Mouse (Mus musculus) neural tube, embryonic 15.5 days (tissue): ENCODE results near the gene Adgra3. TPM values are rescaled to one million over a fixed set of nuclear protein-coding genes. Genes with fewer than 3 reads are reported as not detected.

Source experiments
- ATAC-seq: fragments of 200-750 bp; cut with Nextera tagmentation; 2 replicates; pipeline ENCODE4 v1.8.0; 2017; ENCODE audit warnings: mild to moderate bottlenecking, moderate TSS enrichment, moderate library complexity; ENCODE audit not compliant: low FRiP score
- H3K27ac ChIP-seq: fragments of 300-500 bp; sonication (generic); replicated peaks from 2 replicates; pipeline ENCODE4 v1.5.1; 2015; ENCODE audit warnings: mild to moderate bottlenecking, inconsistent platforms
- H3K27me3 ChIP-seq: fragments of 300-500 bp; sonication (generic); replicated peaks from 2 replicates; pipeline ENCODE4 v1.6.1; 2015; ENCODE audit warnings: inconsistent platforms
- H3K36me3 ChIP-seq: fragments of 300-500 bp; sonication (generic); 2 replicates; pipeline ENCODE4 v1.6.1; 2015; ENCODE audit warnings: inconsistent platforms
- H3K4me1 ChIP-seq: fragments of 300-500 bp; sonication (generic); 2 replicates; pipeline ENCODE4 v1.6.1; 2015; ENCODE audit warnings: inconsistent platforms
- H3K4me2 ChIP-seq: fragments of 300-500 bp; sonication (generic); 2 replicates; pipeline ENCODE4 v1.6.1; 2015; ENCODE audit warnings: inconsistent platforms, mild to moderate bottlenecking, moderate library complexity
- H3K4me3 ChIP-seq: fragments of 300-500 bp; sonication (generic); replicated peaks from 2 replicates; pipeline ENCODE4 v1.5.1; 2015; ENCODE audit warnings: mild to moderate bottlenecking, inconsistent platforms
- H3K9ac ChIP-seq: fragments of 300-500 bp; sonication (generic); replicated peaks from 2 replicates; pipeline ENCODE4 v1.6.1; 2015; ENCODE audit warnings: mild to moderate bottlenecking, inconsistent platforms
- H3K9me3 ChIP-seq: fragments of 300-500 bp; sonication (generic); replicated peaks from 2 replicates; pipeline ENCODE4 v1.6.1; 2016; ENCODE audit warnings: inconsistent platforms
- WGBS: fragments of 180-500 bp; shearing (Covaris S2); methylation state at CpG from one replicate; pipeline ENCODE4 v1.1.7; 2015; ENCODE audit warnings: mixed read lengths; 5-methylcytosine and 5-hydroxymethylcytosine counted together
- polyA plus RNA-seq: library from polyadenylated mRNA; unstranded; fragments of >200 nt; fragmentation: Nextera tagmentation; extraction: Ambion mirVana; gene quantifications from 2 replicates; pipeline ENCODE4 v1.2.1, GENCODE M21; 2015

Adgra3 gene
- polyA plus RNA-seq, 1 experiment from 2014 or later, result 12.1 TPM

- Histone ChIP-seq H3K9me3 (no peaks in the 10 kb centered on the region), H3K4me3 (no peak overlapping the region), H3K27ac (no peak overlapping the region), H3K9ac (no peak overlapping the region), H3K27me3 (no peaks in the 10 kb centered on the region), H3K4me1 (peaks cover 6% of the 10 kb centered on the region; the same call in 1 of the 2 replicates), H3K36me3 (no peaks in the 10 kb centered on the region), H3K4me2 (no peak overlapping the region)
- no peak for ATAC-seq
- 79% methylated on average over 9 of the region's 9 CpGs for WGBS
Observed at GRCm38 (mm10) chr5:49999764-50000163, 59.0 kb downstream of the Adgra3 start.

GRCm38 (mm10) chr5:49997019-49997418 lies 61.8 kb downstream of the Adgra3 start:
- H3K9me3 ChIP-seq, result no peaks in the 10 kb centered on the region
- H3K4me1 ChIP-seq, result peaks cover 6% of the 10 kb centered on the region; the same call in 1 of the 2 replicates
- H3K27me3 ChIP-seq, result no peaks in the 10 kb centered on the region
- no peaks in the 10 kb centered on the region for H3K36me3 ChIP-seq
- no peak for ATAC-seq
- no peak overlapping the region for H3K9ac ChIP-seq
- no peak overlapping the region for H3K4me2 ChIP-seq
- WGBS, result 82% methylated on average over 6 of the region's 6 CpGs
- no peak overlapping the region for H3K4me3 ChIP-seq
- H3K27ac ChIP-seq, result no peak overlapping the region

- H3K9ac ChIP-seq, result no peak overlapping the region
- no peaks in the 10 kb centered on the region for H3K27me3 ChIP-seq
- no peak overlapping the region for H3K4me3 ChIP-seq
- no peak overlapping the region for H3K4me2 ChIP-seq
- no peak overlapping the region; the same call in 1 of the 2 replicates for H3K27ac ChIP-seq
- 50% methylated on average over 10 of the region's 11 CpGs for WGBS
- no peaks in the 10 kb centered on the region for H3K36me3 ChIP-seq
- H3K9me3 ChIP-seq, result no peaks in the 10 kb centered on the region
- no peak for ATAC-seq
- peaks cover 6% of the 10 kb centered on the region; the same call in 1 of the 2 replicates for H3K4me1 ChIP-seq
Observed at GRCm38 (mm10) chr5:49996457-49996856, 62.3 kb downstream of the Adgra3 start.

- no peak overlapping the region for H3K27ac ChIP-seq
- no peaks in the 10 kb centered on the region for H3K27me3 ChIP-seq
- peaks cover 6% of the 10 kb centered on the region; the same call in 1 of the 2 replicates for H3K4me1 ChIP-seq
- no peak overlapping the region for H3K4me2 ChIP-seq
- ATAC-seq, result no peak
- H3K36me3 ChIP-seq, result 0 out of 2 replicates have a peak, but pooled peaks cover 3% of the 10 kb centered on the region
- H3K9me3 ChIP-seq, result no peaks in the 10 kb centered on the region
- H3K9ac ChIP-seq, result no peak overlapping the region
- WGBS, result 88% methylated on average over 8 of the region's 8 CpGs
- no peak overlapping the region for H3K4me3 ChIP-seq
Observed at GRCm38 (mm10) chr5:49990737-49991323, 68.0 kb downstream of the Adgra3 start.

- H3K36me3 ChIP-seq, result 0 out of 2 replicates have a peak, but pooled peaks cover 3% of the 10 kb centered on the region
- H3K4me2 ChIP-seq, result no peak overlapping the region
- no peak overlapping the region for H3K4me3 ChIP-seq
- ATAC-seq, result no peak
- no peak overlapping the region for H3K9ac ChIP-seq
- 53% methylated on average over 10 of the region's 10 CpGs for WGBS
- H3K9me3 ChIP-seq, result no peaks in the 10 kb centered on the region
- H3K27ac ChIP-seq, result no peak overlapping the region
- peaks cover 3% of the 10 kb centered on the region; the same call in 1 of the 2 replicates for H3K4me1 ChIP-seq
- H3K27me3 ChIP-seq, result no peaks in the 10 kb centered on the region
Observed at GRCm38 (mm10) chr5:49988015-49988798, 70.6 kb downstream of the Adgra3 start.

- H3K4me3 ChIP-seq, result no peak overlapping the region
- 65% methylated on average over 5 of the region's 5 CpGs for WGBS
Observed at GRCm38 (mm10) chr5:49980727-49981126, 78.1 kb downstream of the Adgra3 start.

GRCm38 (mm10) chr5:49979246-49979645 lies 79.6 kb downstream of the Adgra3 start:
- Histone ChIP-seq H3K4me3 (no peak overlapping the region), H3K27me3 (no peaks in the 10 kb centered on the region), H3K9me3 (no peaks in the 10 kb centered on the region), H3K36me3 (no peaks in the 10 kb centered on the region), H3K4me2 (no peak overlapping the region), H3K9ac (no peak overlapping the region), H3K27ac (no peak overlapping the region), H3K4me1 (no peaks in the 10 kb centered on the region)
- ATAC-seq, result no peak
- WGBS, result 84% methylated on average over 14 of the region's 14 CpGs

More at GRCm38 (mm10) chr5:49980727-49981126, 78.1 kb downstream of the Adgra3 start:
- ATAC-seq, result no peak
- Histone ChIP-seq H3K27ac (no peak overlapping the region), H3K4me1 (no peaks in the 10 kb centered on the region), H3K4me2 (no peak overlapping the region), H3K27me3 (no peaks in the 10 kb centered on the region), H3K9me3 (no peaks in the 10 kb centered on the region), H3K36me3 (no peaks in the 10 kb centered on the region), H3K9ac (no peak overlapping the region)

- no peak overlapping the region for H3K4me2 ChIP-seq
- H3K27me3 ChIP-seq, result no peaks in the 10 kb centered on the region
- no peak overlapping the region for H3K27ac ChIP-seq
- ATAC-seq, result no peak
- no peaks in the 10 kb centered on the region for H3K4me1 ChIP-seq
- no peaks in the 10 kb centered on the region for H3K36me3 ChIP-seq
- 62% methylated on average over 2 of the region's 2 CpGs for WGBS
- no peak overlapping the region for H3K9ac ChIP-seq
- H3K9me3 ChIP-seq, result no peaks in the 10 kb centered on the region
- H3K4me3 ChIP-seq, result no peak overlapping the region
Observed at GRCm38 (mm10) chr5:49975971-49976370, 82.8 kb downstream of the Adgra3 start.

- H3K9me3 ChIP-seq, result no peaks in the 10 kb centered on the region
- no peaks in the 10 kb centered on the region for H3K4me1 ChIP-seq
- no peaks in the 10 kb centered on the region for H3K27me3 ChIP-seq
- no peak for ATAC-seq
- H3K4me2 ChIP-seq, result no peak overlapping the region
- no peak overlapping the region for H3K9ac ChIP-seq
- H3K36me3 ChIP-seq, result no peaks in the 10 kb centered on the region
- H3K27ac ChIP-seq, result no peak overlapping the region
- no peak overlapping the region for H3K4me3 ChIP-seq
- WGBS, result 95% methylated on average over 4 of the region's 4 CpGs
Observed at GRCm38 (mm10) chr5:49974211-49974610, 84.6 kb downstream of the Adgra3 start.

- no peak for ATAC-seq
- 88% methylated on average over 8 of the region's 8 CpGs for WGBS
- no peaks in the 10 kb centered on the region for H3K4me1 ChIP-seq
- H3K4me2 ChIP-seq, result no peak overlapping the region
- H3K4me3 ChIP-seq, result no peak overlapping the region
- H3K9ac ChIP-seq, result no peak overlapping the region
- no peaks in the 10 kb centered on the region for H3K36me3 ChIP-seq
- no peak overlapping the region for H3K27ac ChIP-seq
- H3K27me3 ChIP-seq, result no peaks in the 10 kb centered on the region
- no peaks in the 10 kb centered on the region for H3K9me3 ChIP-seq
Observed at GRCm38 (mm10) chr5:49969660-49970059, 89.1 kb downstream of the Adgra3 start.

- H3K4me3 ChIP-seq, result no peak overlapping the region
- no peak overlapping the region for H3K27ac ChIP-seq
- no peaks in the 10 kb centered on the region for H3K27me3 ChIP-seq
- H3K4me2 ChIP-seq, result no peak overlapping the region
- no peaks in the 10 kb centered on the region for H3K9me3 ChIP-seq
- 89% methylated on average over 6 of the region's 6 CpGs for WGBS
- H3K36me3 ChIP-seq, result peaks cover 6% of the 10 kb centered on the region
- no peak for ATAC-seq
- no peaks in the 10 kb centered on the region for H3K4me1 ChIP-seq
- H3K9ac ChIP-seq, result no peak overlapping the region
Observed at GRCm38 (mm10) chr5:49967726-49968125, 91.1 kb downstream of the Adgra3 start.

GRCm38 (mm10) chr5:49965810-49966209 lies 93.0 kb downstream of the Adgra3 start:
- H3K4me3 ChIP-seq, result no peak overlapping the region
- ATAC-seq, result no peak
- H3K4me2 ChIP-seq, result no peak overlapping the region
- H3K27me3 ChIP-seq, result no peaks in the 10 kb centered on the region
- no peaks in the 10 kb centered on the region for H3K9me3 ChIP-seq
- WGBS, result 85% methylated on average over 8 of the region's 8 CpGs
- H3K36me3 ChIP-seq, result peaks cover 15% of the 10 kb centered on the region
- no peaks in the 10 kb centered on the region for H3K4me1 ChIP-seq
- H3K9ac ChIP-seq, result no peak overlapping the region
- H3K27ac ChIP-seq, result no peak overlapping the region
